Mouse (Mus musculus) liver, adult 2 months (tissue): ENCODE measurements at regions not wholly inside any gene's neighbourhood (a gene's known extent, or its start where the extent isn't known, plus 50 kb on each side); places are given as distances from the start of the nearest gene placed in this dataset.
A peak's percentile ranks its signal among the peaks of the same experiment; 100 is the strongest.

Experiments
- DNase-seq: peaks from one replicate; pipeline ENCODE4 v3.0.0-alpha.2; 2011; ENCODE audit warnings: low read depth, low spot score; ENCODE audit errors: extremely low read depth
- H3K27ac ChIP-seq: fragments of 200-500 bp; replicated peaks from 2 replicates; pipeline ENCODE4 v1.5.1; 2012; ENCODE audit warnings: low read depth, mild to moderate bottlenecking, control low read depth, inconsistent platforms, low read length; ENCODE audit not compliant: insufficient read depth
- H3K27me3 ChIP-seq: fragments of 200-500 bp; 2 replicates; pipeline ENCODE4 v1.6.1; 2012; ENCODE audit warnings: mild to moderate bottlenecking, moderate library complexity, low read length, inconsistent platforms; ENCODE audit not compliant: control insufficient read depth, insufficient read depth
- H3K36me3 ChIP-seq: fragments of 200-500 bp; 2 replicates; pipeline ENCODE4 v1.6.1; 2012; ENCODE audit warnings: low read length, inconsistent platforms; ENCODE audit not compliant: control insufficient read depth, insufficient read depth
- H3K4me1 ChIP-seq: fragments of 200-500 bp; 2 replicates; pipeline ENCODE4 v1.6.1; 2011; ENCODE audit warnings: low read length; ENCODE audit not compliant: control insufficient read depth, insufficient read depth
- H3K4me3 ChIP-seq: fragments of 200-500 bp; 2 replicates; pipeline ENCODE4 v1.5.1; 2011; ENCODE audit warnings: low read depth, mild to moderate bottlenecking, control low read depth, low read length, moderate library complexity; ENCODE audit not compliant: insufficient read depth
- H3K79me2 ChIP-seq: fragments of 200-500 bp; 2 replicates; pipeline ENCODE4 v1.6.1; 2012; ENCODE audit warnings: inconsistent platforms, mild to moderate bottlenecking, low read length, moderate library complexity; ENCODE audit not compliant: control insufficient read depth, insufficient read depth
- H3K9ac ChIP-seq: fragments of 200-500 bp; 2 replicates; pipeline ENCODE4 v1.6.1; 2012; ENCODE audit warnings: low read depth, mild to moderate bottlenecking, control low read depth, inconsistent platforms, low read length
- CTCF ChIP-seq: fragments of 200-500 bp; IDR thresholded peaks from 2 replicates; pipeline ENCODE4 v1.5.1; 2011; ENCODE audit warnings: low read depth, low read length, control low read depth
- POLR2A ChIP-seq: fragments of 200-500 bp; IDR thresholded peaks from 2 replicates; pipeline ENCODE4 v1.6.1; 2011; ENCODE audit warnings: low read length, control low read depth; ENCODE audit not compliant: insufficient read depth; ENCODE audit errors: extremely low read depth
- WGBS: fragments of 180-500 bp; shearing (Covaris S2); methylation state at CpG from one replicate; pipeline ENCODE4 v1.1.7; 2018; 5-methylcytosine and 5-hydroxymethylcytosine counted together

DNA sequence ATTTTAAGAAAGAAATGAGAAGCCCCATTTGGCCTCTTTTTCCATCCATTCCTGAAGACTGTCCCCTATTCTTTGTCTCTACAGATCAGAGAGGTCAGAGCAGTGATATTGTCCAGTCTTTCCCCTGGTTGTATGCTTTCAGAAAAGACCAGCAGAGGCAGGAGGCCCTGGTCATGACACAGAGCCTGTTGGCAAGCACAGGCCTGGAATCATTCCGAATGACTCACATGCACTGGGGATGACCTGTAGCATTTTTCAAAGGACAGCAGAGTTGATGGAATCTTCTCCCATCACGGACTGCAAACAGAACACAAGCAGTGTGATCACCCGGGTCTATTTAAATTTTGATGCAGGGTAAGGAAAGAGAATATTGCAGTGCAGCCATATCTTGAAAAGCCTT is 50.2 kb upstream of the Nxt1 start:
- no peaks in the 10 kb centered on the region for H3K36me3 ChIP-seq
- no peak for TF ChIP-seq POLR2A
- TF ChIP-seq CTCF, result no peak
- DNase-seq, result peak; percentile 39
- no peak overlapping the region for H3K4me3 ChIP-seq
- H3K27me3 ChIP-seq, result no peaks in the 10 kb centered on the region
- no peak overlapping the region for H3K27ac ChIP-seq
- H3K79me2 ChIP-seq, result no peaks in the 10 kb centered on the region
- H3K9ac ChIP-seq, result no peak overlapping the region
- no peaks in the 10 kb centered on the region for H3K4me1 ChIP-seq
- 34% methylated on average over 3 of the region's 3 CpGs for WGBS

DNA sequence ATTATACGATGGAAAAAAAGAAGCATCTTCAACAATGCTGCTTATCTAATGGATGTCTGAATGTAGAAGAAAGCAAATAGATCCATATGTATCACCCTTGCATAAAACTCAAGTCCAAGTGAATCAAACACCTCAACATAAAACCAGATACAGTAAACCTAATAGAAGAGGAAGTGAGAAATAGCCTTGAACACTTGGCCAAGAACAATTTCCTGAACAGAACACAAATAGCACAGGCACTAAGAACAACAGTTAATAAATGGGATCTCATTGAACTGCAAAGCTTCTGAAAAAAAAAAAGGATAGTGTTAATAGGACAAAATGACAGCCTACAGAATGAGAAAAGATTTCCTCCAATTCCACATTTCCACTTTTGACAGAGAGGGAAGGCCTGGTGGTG is 60.5 kb upstream of the Nxt1 start:
- no peak overlapping the region for H3K4me3 ChIP-seq
- H3K79me2 ChIP-seq, result no peaks in the 10 kb centered on the region
- H3K4me1 ChIP-seq, result no peaks in the 10 kb centered on the region
- no peak for TF ChIP-seq POLR2A
- TF ChIP-seq CTCF, result no peak
- no peaks in the 10 kb centered on the region for H3K36me3 ChIP-seq
- no peak overlapping the region for H3K9ac ChIP-seq
- H3K27ac ChIP-seq, result no peak overlapping the region
- H3K27me3 ChIP-seq, result no peaks in the 10 kb centered on the region
- DNase-seq, result no peak
- WGBS, result 73% methylated on average over 1 of the region's 1 CpGs

DNA sequence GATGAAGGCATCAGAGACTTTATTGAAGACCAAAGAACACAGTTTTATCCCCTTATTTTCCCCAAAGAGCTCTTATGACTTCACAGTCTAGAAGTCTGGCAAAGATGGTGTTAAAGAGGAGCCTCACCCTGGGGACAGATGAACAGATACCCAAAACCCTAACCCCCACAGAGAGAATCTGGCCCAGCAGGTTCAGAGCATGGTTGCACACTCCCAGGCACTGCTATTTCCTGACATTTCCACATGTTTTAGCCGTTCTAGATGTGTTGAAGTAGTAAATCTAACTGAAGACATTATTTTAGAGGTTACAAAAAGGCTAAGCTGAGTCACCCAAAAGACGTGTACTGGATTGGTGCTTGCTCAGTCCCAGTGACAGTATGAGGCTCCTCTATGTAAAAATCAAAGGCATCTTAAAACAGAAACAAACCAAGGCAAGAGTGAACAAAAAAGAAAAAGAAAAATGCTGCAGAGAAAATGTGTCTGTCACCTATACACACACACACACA is 66.9 kb upstream of the Nxt1 start:
- no peak overlapping the region for H3K4me3 ChIP-seq
- no peak for DNase-seq
- H3K79me2 ChIP-seq, result no peaks in the 10 kb centered on the region
- WGBS, result 61% methylated on average over 2 of the region's 2 CpGs
- no peaks in the 10 kb centered on the region for H3K4me1 ChIP-seq
- no peak overlapping the region for H3K9ac ChIP-seq
- no peaks in the 10 kb centered on the region for H3K36me3 ChIP-seq
- no peaks in the 10 kb centered on the region for H3K27me3 ChIP-seq
- no peak overlapping the region for H3K27ac ChIP-seq
- no peak for TF ChIP-seq POLR2A
- TF ChIP-seq CTCF, result no peak

DNA sequence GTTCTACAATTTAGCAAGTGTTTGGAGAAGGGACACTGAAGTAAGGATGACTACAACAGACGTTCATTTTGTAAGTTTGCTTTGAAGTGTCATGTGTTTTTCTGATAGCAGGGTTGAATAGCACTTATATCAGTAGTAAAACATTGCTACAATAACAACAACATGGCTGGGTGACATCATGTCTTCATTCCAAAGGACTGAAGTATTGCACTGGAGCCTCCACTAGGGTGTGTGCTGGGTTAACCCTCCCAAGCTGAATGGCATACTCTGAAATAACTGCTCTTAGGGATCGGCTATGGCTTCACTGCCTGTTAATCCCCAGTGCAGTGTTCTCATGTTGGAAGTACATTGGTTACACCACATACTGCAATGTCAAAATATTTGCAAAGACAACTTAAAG is 68.5 kb upstream of the Nxt1 start:
- no peak for DNase-seq
- Histone ChIP-seq H3K4me3 (no peak overlapping the region), H3K27ac (no peak overlapping the region), H3K9ac (no peak overlapping the region), H3K27me3 (no peaks in the 10 kb centered on the region), H3K79me2 (no peaks in the 10 kb centered on the region), H3K36me3 (no peaks in the 10 kb centered on the region), H3K4me1 (no peaks in the 10 kb centered on the region)
- TF ChIP-seq CTCF (no peak), POLR2A (no peak)
- WGBS, result 72% methylated on average over 2 of the region's 2 CpGs

DNA sequence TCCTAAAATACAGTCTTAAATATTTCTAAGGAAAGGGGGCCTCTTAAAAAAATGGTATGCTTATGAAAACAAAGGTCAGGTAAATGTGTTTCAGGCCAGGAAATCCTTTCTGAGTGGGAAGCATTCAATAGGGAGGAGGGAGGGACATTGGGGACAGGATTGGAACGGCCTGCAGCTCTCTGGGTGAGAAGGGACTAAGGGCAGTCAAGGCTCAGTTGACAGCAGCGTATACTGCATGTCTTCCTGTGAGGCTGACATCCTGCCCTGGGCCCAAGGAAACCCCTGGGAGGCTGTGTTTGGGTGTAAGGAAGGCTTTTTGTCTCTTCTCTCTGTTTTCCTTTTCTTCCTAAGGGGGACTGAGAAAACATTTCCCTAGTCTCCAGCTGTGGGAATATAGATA is 69.1 kb upstream of the Nxt1 start:
- Histone ChIP-seq H3K27me3 (no peaks in the 10 kb centered on the region), H3K36me3 (no peaks in the 10 kb centered on the region), H3K27ac (no peak overlapping the region), H3K4me1 (no peaks in the 10 kb centered on the region), H3K79me2 (no peaks in the 10 kb centered on the region), H3K9ac (no peak overlapping the region), H3K4me3 (no peak overlapping the region)
- WGBS, result 64% methylated on average over 2 of the region's 2 CpGs
- no peak for DNase-seq
- no peak for TF ChIP-seq POLR2A
- no peak for TF ChIP-seq CTCF

DNA sequence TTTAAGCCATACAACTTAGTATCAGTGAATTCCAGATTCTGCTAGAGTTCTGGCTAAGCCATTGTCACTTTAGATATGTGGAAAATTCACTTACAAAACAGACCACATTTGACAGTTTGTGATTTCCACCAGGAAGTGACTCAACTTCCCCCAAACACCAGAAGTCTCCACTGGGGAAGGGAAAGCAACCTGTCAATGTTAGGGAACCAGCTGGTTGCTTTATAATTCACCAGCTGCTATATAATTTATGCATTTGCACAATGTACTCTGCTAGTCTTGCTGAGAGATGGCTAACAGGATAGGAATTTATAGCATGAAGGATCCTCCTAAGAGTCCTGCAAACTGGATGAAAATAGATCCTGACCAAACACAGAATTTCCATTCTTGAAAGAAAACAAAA is 72.9 kb upstream of the Nxt1 start:
- Histone ChIP-seq H3K79me2 (no peaks in the 10 kb centered on the region), H3K4me1 (no peaks in the 10 kb centered on the region), H3K27ac (no peak overlapping the region), H3K36me3 (no peaks in the 10 kb centered on the region), H3K27me3 (no peaks in the 10 kb centered on the region), H3K9ac (no peak overlapping the region), H3K4me3 (no peak overlapping the region)
- DNase-seq, result no peak
- no peak for TF ChIP-seq CTCF
- no peak for TF ChIP-seq POLR2A

DNA sequence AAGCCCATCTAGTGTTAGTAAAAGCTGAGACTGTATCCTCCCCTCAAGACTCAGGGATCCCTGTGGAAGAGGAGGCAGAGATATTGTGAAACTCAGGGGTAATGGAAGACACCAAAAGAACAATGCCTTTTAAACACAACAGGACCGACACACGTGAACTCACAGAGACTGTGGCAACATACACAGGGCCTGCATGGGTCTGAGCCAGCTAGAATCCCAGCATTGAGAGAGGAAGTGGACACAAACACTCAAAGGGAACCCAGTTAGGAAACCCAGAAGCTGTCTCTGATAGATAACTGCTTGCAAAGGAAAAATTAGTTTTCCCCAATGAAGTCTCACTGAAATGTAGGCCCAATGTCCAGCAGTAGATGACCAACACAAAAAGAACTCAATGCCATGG is 75.4 kb upstream of the Nxt1 start:
- no peaks in the 10 kb centered on the region for H3K79me2 ChIP-seq
- no peak for TF ChIP-seq CTCF
- TF ChIP-seq POLR2A, result no peak
- no peak overlapping the region for H3K9ac ChIP-seq
- no peak overlapping the region for H3K4me3 ChIP-seq
- no peaks in the 10 kb centered on the region for H3K4me1 ChIP-seq
- DNase-seq, result no peak
- H3K27ac ChIP-seq, result no peak overlapping the region
- H3K36me3 ChIP-seq, result no peaks in the 10 kb centered on the region
- H3K27me3 ChIP-seq, result no peaks in the 10 kb centered on the region
- WGBS, result 80% methylated on average over 2 of the region's 2 CpGs
